Mouse (Mus musculus): ENCODE measurements around the gene Zfp839. TPM values are rescaled to one million over a fixed set of nuclear protein-coding genes. Genes with fewer than 3 reads are reported as not detected.

Gene Zfp839
- polyA plus RNA-seq, 1 experiment from 2014 or later = 6.0 TPM

DNA sequence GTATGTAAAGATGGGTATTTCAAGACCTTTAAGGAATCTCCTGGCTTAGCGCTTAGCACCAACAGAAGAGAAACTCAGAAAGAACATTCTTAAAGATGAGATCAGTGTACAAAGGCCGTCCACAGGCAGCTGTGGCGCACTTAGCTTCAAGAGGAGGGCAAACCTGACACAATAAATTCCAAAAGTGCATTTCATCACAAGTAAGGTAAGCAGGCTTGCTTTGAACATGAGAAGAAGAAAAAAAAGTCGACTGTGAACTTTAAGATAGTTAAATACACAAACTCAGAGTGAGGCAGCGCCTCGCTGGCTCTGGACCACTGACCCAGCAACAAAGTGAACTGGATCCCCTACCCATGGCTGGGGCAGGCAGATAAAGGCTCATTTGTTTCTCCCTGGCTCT, 13.3 kb upstream of the Zfp839 start:
- Histone ChIP-seq H3K27ac (ENCODE audit: low read depth, low read length) (peak overlapping the region; percentile 68; the same call in 1 of the 2 replicates), H3K4me3 (ENCODE audit: low read length) (no peak overlapping the region), H3K4me2 (replicated peaks; ENCODE audit: low read depth, low read length) (no peak overlapping the region; the same call in 1 of the 2 replicates), H3K9ac (ENCODE audit: low read depth, low read length) (0 out of 2 replicates have a peak overlapping the region, but pooled peaks have one; percentile 9), H3K27me3 (ENCODE audit: control insufficient read depth, insufficient read depth, low read length) (no peaks in the 10 kb centered on the region), H3K4me1 (ENCODE audit: control insufficient read depth, insufficient read depth, low read length) (peaks cover 9% of the 10 kb centered on the region; the same call in 1 of the 2 replicates), H3K36me3 (ENCODE audit: control insufficient read depth, insufficient read depth, low read length) (no peaks in the 10 kb centered on the region), H3K9me3 (ENCODE audit: control insufficient read depth, low read length) (no peaks in the 10 kb centered on the region)
- 26% methylated on average over 6 of the region's 6 CpGs for WGBS
- no peak for ATAC-seq (ENCODE audit: low FRiP score, low TSS enrichment)

DNA sequence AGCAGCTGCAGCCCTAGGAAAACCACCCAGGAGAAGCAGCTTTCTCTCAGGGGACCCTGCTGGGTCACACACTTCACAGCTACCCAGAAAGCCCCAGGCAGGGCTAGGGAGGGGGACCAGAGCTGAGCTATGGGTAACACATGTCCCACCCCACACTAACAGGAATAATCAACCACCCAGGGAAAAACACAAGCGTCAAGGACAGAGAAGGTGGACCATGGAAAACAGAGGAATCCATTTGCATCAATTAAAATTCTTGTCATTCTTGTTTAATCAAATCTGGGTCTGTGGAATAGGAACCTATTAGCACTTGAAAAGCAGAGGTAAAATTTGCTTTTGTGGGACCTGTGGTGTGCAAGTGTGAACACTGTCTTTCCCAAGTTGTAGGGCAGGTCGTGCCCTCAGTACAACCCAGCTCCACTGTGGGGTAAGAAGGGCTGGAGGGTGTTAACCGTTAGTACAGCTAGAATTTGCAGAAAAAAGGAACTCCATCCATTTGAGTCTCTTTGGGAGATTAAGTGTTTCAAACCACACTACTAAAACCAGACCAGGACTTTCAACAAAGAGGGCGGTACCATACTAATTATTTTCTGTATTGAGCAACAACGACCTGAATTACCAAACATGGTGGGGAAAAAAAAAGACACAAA, 12.7 kb upstream of the Zfp839 start:
- Histone ChIP-seq H3K4me1 (ENCODE audit: control insufficient read depth, insufficient read depth, low read length) (peaks cover 9% of the 10 kb centered on the region; the same call in 1 of the 2 replicates), H3K27ac (ENCODE audit: low read depth, low read length) (peak overlapping the region; percentile 68; the same call in 1 of the 2 replicates), H3K27me3 (ENCODE audit: control insufficient read depth, insufficient read depth, low read length) (no peaks in the 10 kb centered on the region), H3K36me3 (ENCODE audit: control insufficient read depth, insufficient read depth, low read length) (no peaks in the 10 kb centered on the region), H3K4me2 (replicated peaks; ENCODE audit: low read depth, low read length) (no peak overlapping the region; the same call in 1 of the 2 replicates), H3K4me3 (ENCODE audit: low read length) (no peak overlapping the region), H3K9ac (ENCODE audit: low read depth, low read length) (0 out of 2 replicates have a peak overlapping the region, but pooled peaks have one; percentile 9), H3K9me3 (ENCODE audit: control insufficient read depth, low read length) (no peaks in the 10 kb centered on the region)
- ATAC-seq (ENCODE audit: low FRiP score, low TSS enrichment) = no peak
- 44% methylated on average over 5 of the region's 5 CpGs for WGBS

- Histone ChIP-seq H3K4me3 (ENCODE audit: low read length) (no peak overlapping the region), H3K36me3 (ENCODE audit: control insufficient read depth, insufficient read depth, low read length) (no peaks in the 10 kb centered on the region), H3K9ac (ENCODE audit: low read depth, low read length) (no peak overlapping the region), H3K27me3 (ENCODE audit: control insufficient read depth, insufficient read depth, low read length) (no peaks in the 10 kb centered on the region), H3K4me2 (replicated peaks; ENCODE audit: low read depth, low read length) (no peak overlapping the region), H3K4me1 (ENCODE audit: control insufficient read depth, insufficient read depth, low read length) (peaks cover 9% of the 10 kb centered on the region; the same call in 1 of the 2 replicates), H3K27ac (ENCODE audit: low read depth, low read length) (no peak overlapping the region), H3K9me3 (ENCODE audit: control insufficient read depth, low read length) (no peaks in the 10 kb centered on the region)
- 90% methylated on average over 8 of the region's 8 CpGs for WGBS
- no peak for ATAC-seq (ENCODE audit: low FRiP score, low TSS enrichment)
Measured at GRCm38 (mm10) chr12:110837850-110838249, 12.2 kb upstream of the Zfp839 start.

DNA sequence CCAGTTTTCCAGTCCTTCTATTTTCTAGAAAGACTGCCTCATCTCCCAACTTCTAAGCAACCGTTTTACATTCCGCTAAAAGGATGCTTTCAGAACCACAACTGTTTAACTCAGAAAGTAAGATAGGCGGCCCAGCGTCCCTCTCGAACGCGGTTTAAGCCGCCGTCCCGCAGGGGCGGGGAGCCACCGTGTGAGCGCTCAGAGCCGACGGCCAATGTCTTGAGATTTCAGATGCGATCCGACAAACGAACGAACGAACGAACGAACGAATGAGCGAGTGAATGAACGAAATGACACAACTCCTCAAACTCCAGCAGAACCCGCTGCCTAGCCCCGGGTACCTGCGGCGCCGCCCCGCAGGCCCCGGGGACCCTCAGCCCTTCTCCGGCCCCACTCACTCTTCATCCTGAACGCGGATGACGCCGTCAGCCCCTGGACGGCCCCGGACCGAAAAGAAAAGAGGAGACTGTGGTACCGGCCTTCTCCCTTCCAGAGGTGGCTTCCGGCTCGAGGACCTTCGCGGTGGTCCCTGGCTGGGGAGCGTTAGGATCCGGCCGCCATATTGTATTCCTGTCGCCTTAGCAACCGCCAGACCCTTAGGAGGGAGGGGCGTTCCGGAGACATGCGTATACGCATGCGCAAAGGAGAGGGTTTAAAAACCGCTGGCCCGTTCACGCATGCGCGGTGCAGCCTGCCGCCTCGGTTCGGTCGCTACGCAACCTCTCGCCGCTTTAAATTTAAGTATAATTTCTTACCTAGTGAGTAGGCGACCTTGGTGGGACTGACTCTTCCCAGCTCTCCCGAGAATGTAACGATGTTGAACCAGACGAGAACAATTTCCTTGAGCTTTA, 9.5 kb upstream of the Zfp839 start, which contains the start of gene Mok:
Mok (minus strand) TSS at position 592 of the 851 bp plus-strand sequence.
- peak; percentile 69 for ATAC-seq (ENCODE audit: low FRiP score, low TSS enrichment)
- H3K36me3 ChIP-seq (ENCODE audit: control insufficient read depth, insufficient read depth, low read length) = no peaks in the 10 kb centered on the region
- peak within 1 kb of the TSS; percentile 56 for H3K4me2 ChIP-seq (replicated peaks; ENCODE audit: low read depth, low read length)
- H3K27ac ChIP-seq (ENCODE audit: low read depth, low read length) = no peak within 1 kb of the TSS
- H3K9ac ChIP-seq (ENCODE audit: low read depth, low read length) = peak within 1 kb of the TSS; percentile 61
- WGBS = under 1% methylated on average over 71 of the region's 71 CpGs
- peaks cover 9% of the 10 kb centered on the region; the same call in 1 of the 2 replicates for H3K4me1 ChIP-seq (ENCODE audit: control insufficient read depth, insufficient read depth, low read length)
- no peaks in the 10 kb centered on the region for H3K9me3 ChIP-seq (ENCODE audit: control insufficient read depth, low read length)
- peak within 1 kb of the TSS; percentile 72 for H3K4me3 ChIP-seq (ENCODE audit: low read length)
- no peaks in the 10 kb centered on the region for H3K27me3 ChIP-seq (ENCODE audit: control insufficient read depth, insufficient read depth, low read length)

- Histone ChIP-seq H3K9ac (ENCODE audit: low read depth, low read length) (no peak overlapping the region), H3K4me2 (replicated peaks; ENCODE audit: low read depth, low read length) (no peak overlapping the region), H3K9me3 (ENCODE audit: control insufficient read depth, low read length) (no peaks in the 10 kb centered on the region), H3K27ac (ENCODE audit: low read depth, low read length) (no peak overlapping the region), H3K4me3 (ENCODE audit: low read length) (no peak overlapping the region), H3K36me3 (ENCODE audit: control insufficient read depth, insufficient read depth, low read length) (no peaks in the 10 kb centered on the region), H3K4me1 (ENCODE audit: control insufficient read depth, insufficient read depth, low read length) (peaks cover 11% of the 10 kb centered on the region; the same call in 1 of the 2 replicates), H3K27me3 (ENCODE audit: control insufficient read depth, insufficient read depth, low read length) (no peaks in the 10 kb centered on the region)
- ATAC-seq (ENCODE audit: low FRiP score, low TSS enrichment) = no peak
- WGBS = 73% methylated on average over 5 of the region's 5 CpGs
Measured at GRCm38 (mm10) chr12:110841731-110842493, 8.1 kb upstream of the Zfp839 start.

- peak overlapping the region; percentile 52; the same call in 1 of the 2 replicates for H3K9ac ChIP-seq (ENCODE audit: low read depth, low read length)
Measured at GRCm38 (mm10) chr12:110843194-110844048, 6.6 kb upstream of the Zfp839 start.

GRCm38 (mm10) chr12:110844227-110845130, 5.6 kb upstream of the Zfp839 start:
- Histone ChIP-seq H3K27ac (ENCODE audit: low read depth, low read length) (peak overlapping the region; percentile 75; the same call in 1 of the 2 replicates), H3K4me2 (replicated peaks; ENCODE audit: low read depth, low read length) (peak overlapping the region; percentile 76), H3K4me1 (ENCODE audit: control insufficient read depth, insufficient read depth, low read length) (peaks cover 6% of the 10 kb centered on the region; the same call in 1 of the 2 replicates), H3K9ac (ENCODE audit: low read depth, low read length) (peak overlapping the region; percentile 52), H3K9me3 (ENCODE audit: control insufficient read depth, low read length) (no peaks in the 10 kb centered on the region), H3K4me3 (ENCODE audit: low read length) (peak overlapping the region; percentile 53), H3K27me3 (ENCODE audit: control insufficient read depth, insufficient read depth, low read length) (no peaks in the 10 kb centered on the region; the same call in 1 of the 2 replicates), H3K36me3 (ENCODE audit: control insufficient read depth, insufficient read depth, low read length) (no peaks in the 10 kb centered on the region)
- WGBS = under 1% methylated on average over 42 of the region's 42 CpGs
- peak; percentile 20 for ATAC-seq (ENCODE audit: low FRiP score, low TSS enrichment)

More at GRCm38 (mm10) chr12:110843194-110844048, 6.6 kb upstream of the Zfp839 start:
- no peaks in the 10 kb centered on the region for H3K36me3 ChIP-seq (ENCODE audit: control insufficient read depth, insufficient read depth, low read length)
- peak; percentile 3; the same call in 1 of the 2 replicates for ATAC-seq (ENCODE audit: low FRiP score, low TSS enrichment)
- no peaks in the 10 kb centered on the region; the same call in 1 of the 2 replicates for H3K27me3 ChIP-seq (ENCODE audit: control insufficient read depth, insufficient read depth, low read length)
- H3K27ac ChIP-seq (ENCODE audit: low read depth, low read length) = no peak overlapping the region
- peaks cover 6% of the 10 kb centered on the region; the same call in 1 of the 2 replicates for H3K4me1 ChIP-seq (ENCODE audit: control insufficient read depth, insufficient read depth, low read length)
- H3K4me2 ChIP-seq (replicated peaks; ENCODE audit: low read depth, low read length) = peak overlapping the region; percentile 76
- H3K9me3 ChIP-seq (ENCODE audit: control insufficient read depth, low read length) = no peaks in the 10 kb centered on the region
- WGBS = 20% methylated on average over 32 of the region's 32 CpGs
- peak overlapping the region; percentile 53 for H3K4me3 ChIP-seq (ENCODE audit: low read length)

Measured in kidney, embryonic 14.5 days (tissue).